Mouse (Mus musculus) liver, embryonic 13.5 days (tissue): ENCODE data around the gene Tbce. TPM values are rescaled to one million over a fixed set of nuclear protein-coding genes. Genes with fewer than 3 reads are reported as not detected.
"Not testable (repeated sequence)": the region's sequence is repeated elsewhere in the genome, so short reads cannot be mapped to it uniquely, and the experiment has no call there.

Experiments
- ATAC-seq: fragments of 200-750 bp; cut with Nextera tagmentation; 2 replicates; pipeline ENCODE4 v1.8.0; 2017; ENCODE audit warnings: low read depth, mild to moderate bottlenecking, moderate number of reproducible peaks, moderate library complexity
- DNase-seq: peaks from one replicate; pipeline ENCODE4 v3.0.0; 2022
- H3K27ac ChIP-seq: fragments of 300-500 bp; sonication (generic); 2 replicates; pipeline ENCODE4 v1.5.1; 2015; ENCODE audit warnings: moderate library complexity, mild to moderate bottlenecking, inconsistent platforms
- H3K27me3 ChIP-seq: fragments of 300-500 bp; sonication (generic); 2 replicates; pipeline ENCODE4 v1.6.1; 2015; ENCODE audit warnings: mild to moderate bottlenecking, inconsistent platforms
- H3K36me3 ChIP-seq: fragments of 300-500 bp; sonication (generic); 2 replicates; pipeline ENCODE4 v1.6.1; 2015; ENCODE audit warnings: mild to moderate bottlenecking, inconsistent platforms
- H3K4me1 ChIP-seq: fragments of 300-500 bp; sonication (generic); replicated peaks from 2 replicates; pipeline ENCODE4 v1.6.1; 2015; ENCODE audit warnings: inconsistent platforms
- H3K4me2 ChIP-seq: fragments of 300-500 bp; sonication (generic); 2 replicates; pipeline ENCODE4 v1.6.1; 2015; ENCODE audit warnings: inconsistent platforms, mild to moderate bottlenecking, moderate library complexity
- H3K4me3 ChIP-seq: fragments of 300-500 bp; sonication (generic); replicated peaks from 2 replicates; pipeline ENCODE4 v1.5.1; 2015; ENCODE audit warnings: mild to moderate bottlenecking, inconsistent platforms
- H3K9ac ChIP-seq: fragments of 300-500 bp; sonication (generic); 2 replicates; pipeline ENCODE4 v1.6.1; 2015; ENCODE audit warnings: mild to moderate bottlenecking, inconsistent platforms
- H3K9me3 ChIP-seq: fragments of 300-500 bp; sonication (generic); replicated peaks from 2 replicates; pipeline ENCODE4 v1.6.1; 2016; ENCODE audit warnings: inconsistent platforms
- WGBS: fragments of 180-500 bp; shearing (Covaris S2); methylation state at CpG from one replicate; pipeline ENCODE4 v1.1.7; 2015; ENCODE audit not compliant: insufficient replicate concordance; 5-methylcytosine and 5-hydroxymethylcytosine counted together
- polyA plus RNA-seq: library from polyadenylated mRNA; unstranded; fragments of >200 nt; fragmentation: Nextera tagmentation; extraction: Ambion mirVana; gene quantifications from 2 replicates; pipeline ENCODE4 v1.2.1, GENCODE M21; 2015

Tbce gene
- polyA plus RNA-seq, 1 experiment from 2014 or later: 31.5 TPM

DNA sequence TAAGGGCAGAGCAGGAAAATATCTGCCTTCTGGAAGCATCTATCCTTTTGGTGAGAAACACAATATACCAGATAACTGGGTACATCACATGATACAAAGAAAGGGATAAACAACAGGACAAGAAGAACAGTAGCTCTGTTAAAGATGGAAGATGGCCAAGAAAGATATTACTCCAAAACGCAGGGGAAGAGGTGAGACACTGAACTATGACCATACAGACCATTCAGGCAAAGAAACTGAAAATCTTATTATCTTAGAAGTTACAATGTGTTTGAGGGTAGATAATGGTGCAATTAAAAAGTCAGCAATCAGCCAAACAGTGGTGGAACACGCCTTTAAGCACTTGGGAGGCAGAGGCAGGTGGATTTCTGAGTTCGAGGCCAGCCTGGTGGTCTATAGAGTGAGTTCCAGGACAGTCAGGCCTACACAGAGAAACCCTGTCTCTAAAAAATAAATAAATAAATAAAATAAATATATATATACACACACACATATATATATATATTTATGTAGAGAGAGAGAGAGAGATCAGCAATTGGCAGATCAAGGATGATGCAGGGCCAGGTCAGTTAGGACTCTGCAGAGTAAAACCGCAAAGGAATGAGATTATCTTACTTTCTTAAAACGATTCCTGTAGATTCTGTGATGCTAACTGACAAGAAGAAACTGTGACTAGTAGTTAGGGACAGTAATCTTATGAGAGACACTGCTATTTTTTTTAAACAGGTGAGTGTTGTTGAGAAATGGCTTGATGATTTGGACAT lies 5.9 kb downstream of the Tbce start:
- DNase-seq: peak; percentile 38

GRCm38 (mm10) chr13:14026154-14026820 lies 13.2 kb downstream of the Tbce start:
- WGBS: 80% methylated on average over 6 of the region's 6 CpGs
- Histone ChIP-seq H3K4me1 (peaks cover 48% of the 10 kb centered on the region), H3K4me2 (no peak overlapping the region), H3K4me3 (no peak overlapping the region), H3K27me3 (no peaks in the 10 kb centered on the region), H3K9ac (no peak overlapping the region), H3K27ac (peak overlapping the region; percentile 25; the same call in 1 of the 2 replicates), H3K36me3 (peaks cover 34% of the 10 kb centered on the region), H3K9me3 (no peaks in the 10 kb centered on the region)
- DNase-seq (no peak), ATAC-seq (0 out of 2 replicates have a peak, but pooled peaks have one; percentile 26)

More for the DNA sequence above, 5.9 kb downstream of the Tbce start:
- peaks cover 89% of the 10 kb centered on the region for H3K4me1 ChIP-seq
- H3K9ac ChIP-seq: peak overlapping the region; percentile 49; the same call in 1 of the 2 replicates
- H3K9me3 ChIP-seq: no peaks in the 10 kb centered on the region
- 17% methylated on average over 5 of the region's 5 CpGs for WGBS
- peak overlapping the region; percentile 94 for H3K27ac ChIP-seq
- H3K27me3 ChIP-seq: no peaks in the 10 kb centered on the region
- no peak overlapping the region for H3K4me3 ChIP-seq
- peak; percentile 78 for ATAC-seq
- peaks cover 16% of the 10 kb centered on the region for H3K36me3 ChIP-seq
- peak overlapping the region; percentile 48 for H3K4me2 ChIP-seq

- WGBS: 84% methylated on average over 6 of the region's 6 CpGs
- Histone ChIP-seq H3K27me3 (no peaks in the 10 kb centered on the region), H3K27ac (no peak overlapping the region), H3K4me2 (no peak overlapping the region), H3K9ac (no peak overlapping the region), H3K4me3 (no peak overlapping the region), H3K36me3 (peaks cover 32% of the 10 kb centered on the region), H3K9me3 (no peaks in the 10 kb centered on the region), H3K4me1 (peaks cover 41% of the 10 kb centered on the region)
- no peak for DNase-seq
- no peak for ATAC-seq
Measured at GRCm38 (mm10) chr13:14025554-14025953, 13.9 kb downstream of the Tbce start.

DNA sequence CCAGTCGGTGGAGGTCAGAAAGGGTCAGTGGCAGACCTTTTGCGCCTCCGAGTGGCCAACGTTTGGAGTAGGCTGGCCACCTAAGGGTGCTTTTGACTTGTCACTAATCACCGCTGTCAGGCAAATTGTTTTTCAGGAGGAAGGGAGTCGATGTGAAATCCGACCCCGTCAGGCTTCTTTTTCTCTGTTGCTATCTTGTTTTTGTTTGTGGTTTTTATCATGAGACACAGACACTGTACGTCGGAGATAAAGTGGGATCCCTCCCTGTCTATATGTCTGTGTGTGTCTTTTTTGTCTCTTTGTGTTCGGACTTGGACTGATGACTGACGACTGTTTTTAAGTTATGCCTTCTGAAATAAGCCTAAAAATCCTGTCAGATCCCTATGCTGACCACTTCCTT lies 18.0 kb downstream of the Tbce start:
- peak overlapping the region; percentile 88; the same call in 1 of the 2 replicates for H3K27ac ChIP-seq
- peak overlapping the region; percentile 48 for H3K4me2 ChIP-seq
- H3K9ac ChIP-seq, H3K27me3 ChIP-seq, H3K9me3 ChIP-seq, DNase-seq: not testable (repeated sequence)
- 17% methylated on average over 11 of the region's 12 CpGs for WGBS
- peak; percentile 73 for ATAC-seq
- 0 out of 2 replicates have a peak overlapping the region, but pooled peaks have one; percentile 10 for H3K4me3 ChIP-seq
- peaks cover 31% of the 10 kb centered on the region for H3K4me1 ChIP-seq
- peaks cover 29% of the 10 kb centered on the region for H3K36me3 ChIP-seq

DNA sequence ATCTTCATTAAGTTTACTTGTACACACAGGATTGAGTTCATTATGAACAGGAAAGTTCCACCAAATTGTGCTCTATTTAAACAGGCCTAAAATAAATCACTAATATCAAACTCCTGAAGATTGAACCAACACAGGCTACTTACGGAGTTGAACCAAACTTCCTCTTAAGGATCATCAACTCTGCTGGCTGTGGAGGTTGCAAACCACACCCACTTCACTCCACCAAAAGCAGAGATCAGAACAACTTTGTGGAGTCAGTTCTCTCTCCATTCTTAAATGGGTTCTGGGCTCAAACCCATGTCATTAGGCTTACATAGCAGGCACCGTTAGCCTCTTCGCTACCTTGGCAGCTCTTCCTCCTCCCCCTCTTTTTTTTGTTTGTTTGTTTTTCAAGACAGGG lies 20.6 kb downstream of the Tbce start:
- WGBS: 63% methylated on average over 3 of the region's 3 CpGs
- Histone ChIP-seq H3K27ac (peak overlapping the region; percentile 69), H3K27me3 (no peaks in the 10 kb centered on the region), H3K4me2 (no peak overlapping the region), H3K36me3 (peaks cover 42% of the 10 kb centered on the region), H3K4me1 (peaks cover 26% of the 10 kb centered on the region), H3K4me3 (no peak overlapping the region), H3K9ac (no peak overlapping the region), H3K9me3 (no peaks in the 10 kb centered on the region)
- ATAC-seq: peak; percentile 35; the same call in 1 of the 2 replicates
- no peak for DNase-seq

DNA sequence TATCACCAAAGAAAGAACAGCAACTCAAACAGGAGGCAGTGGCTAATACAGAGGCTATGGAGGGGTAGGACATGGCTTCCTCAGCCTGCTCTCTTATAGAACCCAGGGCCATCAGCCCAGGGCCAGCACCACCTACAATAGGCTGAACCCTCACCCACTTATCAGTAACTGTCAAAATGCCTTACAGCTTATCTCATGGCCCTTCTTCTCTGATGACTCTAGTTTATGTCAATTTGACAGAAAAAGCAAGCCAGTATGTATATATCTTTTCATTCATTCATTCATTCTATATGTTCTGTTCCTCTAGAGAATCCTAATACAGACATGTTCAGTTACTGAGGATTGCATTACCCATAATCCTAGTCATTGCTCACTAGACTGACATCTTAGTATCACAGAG lies 21.2 kb downstream of the Tbce start:
- H3K9ac ChIP-seq: no peak overlapping the region; the same call in 1 of the 2 replicates
- H3K27me3 ChIP-seq: no peaks in the 10 kb centered on the region
- ATAC-seq (peak; percentile 88), DNase-seq (no peak)
- H3K4me2 ChIP-seq: 0 out of 2 replicates have a peak overlapping the region, but pooled peaks have one; percentile 18
- H3K36me3 ChIP-seq: peaks cover 47% of the 10 kb centered on the region
- H3K27ac ChIP-seq: peak overlapping the region; percentile 69
- no peaks in the 10 kb centered on the region for H3K9me3 ChIP-seq
- no peak overlapping the region for H3K4me3 ChIP-seq
- H3K4me1 ChIP-seq: peaks cover 26% of the 10 kb centered on the region

DNA sequence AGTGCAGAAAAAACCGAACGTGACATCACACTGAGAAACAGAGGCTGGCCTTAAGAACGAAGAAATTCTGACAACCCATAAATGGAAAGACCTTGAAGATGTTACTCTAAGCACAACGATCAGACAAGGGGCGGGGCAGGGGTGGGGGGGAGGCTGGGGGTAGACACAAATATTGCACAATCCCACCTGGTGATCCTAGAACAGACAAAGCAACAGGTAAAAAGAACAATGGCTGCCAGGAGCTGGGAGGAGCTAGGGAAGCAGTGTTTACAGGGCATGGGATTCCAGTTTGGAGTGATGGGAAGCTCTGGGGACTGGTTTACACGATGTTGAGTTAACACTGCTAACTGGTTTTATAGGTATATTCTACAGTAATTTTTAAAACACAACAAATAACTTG lies 23.8 kb downstream of the Tbce start:
- Histone ChIP-seq H3K9ac (no peak overlapping the region), H3K9me3 (no peaks in the 10 kb centered on the region), H3K4me3 (no peak overlapping the region), H3K36me3 (peaks cover 70% of the 10 kb centered on the region), H3K4me2 (no peak overlapping the region), H3K27me3 (no peaks in the 10 kb centered on the region), H3K4me1 (peaks cover 37% of the 10 kb centered on the region), H3K27ac (no peak overlapping the region)
- 79% methylated on average over 6 of the region's 6 CpGs for WGBS
- DNase-seq (no peak), ATAC-seq (no peak)

DNA sequence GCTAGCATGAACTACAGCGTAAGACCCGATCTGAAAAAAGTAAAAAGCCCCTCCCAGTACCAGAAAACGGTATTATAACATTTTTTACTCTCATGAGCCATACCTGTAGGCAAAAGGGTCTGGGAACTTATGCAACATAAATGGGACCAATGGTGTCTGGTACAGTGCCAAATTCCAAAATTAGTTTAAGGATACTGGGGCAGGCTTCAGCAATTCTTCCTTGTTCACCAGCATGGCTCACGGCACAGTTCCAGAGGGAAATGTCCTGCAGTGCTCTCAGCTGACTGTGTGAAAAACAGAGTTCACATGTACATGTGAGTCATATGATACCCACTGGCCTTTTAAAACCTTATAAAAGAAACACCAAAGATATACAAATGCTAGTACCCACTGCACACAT lies 24.9 kb downstream of the Tbce start:
- Histone ChIP-seq H3K4me2 (no peak overlapping the region), H3K4me3 (no peak overlapping the region), H3K27me3 (no peaks in the 10 kb centered on the region), H3K4me1 (peaks cover 34% of the 10 kb centered on the region), H3K27ac (no peak overlapping the region), H3K9ac (no peak overlapping the region), H3K9me3 (no peaks in the 10 kb centered on the region), H3K36me3 (peaks cover 70% of the 10 kb centered on the region)
- no peak for DNase-seq
- ATAC-seq: no peak
- 92% methylated on average over 4 of the region's 4 CpGs for WGBS

DNA sequence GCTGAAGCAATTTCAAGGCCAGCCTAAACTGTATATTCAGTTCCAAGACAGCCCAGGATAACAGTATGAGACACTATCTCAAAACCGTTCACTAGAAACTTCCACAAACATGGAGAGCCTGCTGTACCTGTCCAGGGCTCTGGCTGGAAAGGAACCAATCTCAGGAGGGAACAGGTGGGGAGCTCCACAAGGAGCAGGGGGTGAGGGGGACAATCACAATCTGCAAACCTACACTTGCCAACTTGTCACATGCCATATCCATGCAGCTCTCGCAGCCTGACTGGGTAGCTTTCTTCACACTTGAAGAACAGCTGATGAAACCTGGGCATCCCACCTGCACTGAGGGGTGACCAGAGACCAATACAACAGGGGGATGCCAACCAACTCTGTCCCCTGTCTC lies 25.4 kb downstream of the Tbce start:
- peaks cover 70% of the 10 kb centered on the region for H3K36me3 ChIP-seq
- H3K4me3 ChIP-seq: no peak overlapping the region
- H3K4me1 ChIP-seq: peaks cover 28% of the 10 kb centered on the region
- no peak overlapping the region for H3K27ac ChIP-seq
- H3K4me2 ChIP-seq: no peak overlapping the region
- no peaks in the 10 kb centered on the region for H3K9me3 ChIP-seq
- 94% methylated on average over 2 of the region's 2 CpGs for WGBS
- ATAC-seq (no peak), DNase-seq (no peak)
- H3K27me3 ChIP-seq: no peaks in the 10 kb centered on the region
- no peak overlapping the region for H3K9ac ChIP-seq

DNA sequence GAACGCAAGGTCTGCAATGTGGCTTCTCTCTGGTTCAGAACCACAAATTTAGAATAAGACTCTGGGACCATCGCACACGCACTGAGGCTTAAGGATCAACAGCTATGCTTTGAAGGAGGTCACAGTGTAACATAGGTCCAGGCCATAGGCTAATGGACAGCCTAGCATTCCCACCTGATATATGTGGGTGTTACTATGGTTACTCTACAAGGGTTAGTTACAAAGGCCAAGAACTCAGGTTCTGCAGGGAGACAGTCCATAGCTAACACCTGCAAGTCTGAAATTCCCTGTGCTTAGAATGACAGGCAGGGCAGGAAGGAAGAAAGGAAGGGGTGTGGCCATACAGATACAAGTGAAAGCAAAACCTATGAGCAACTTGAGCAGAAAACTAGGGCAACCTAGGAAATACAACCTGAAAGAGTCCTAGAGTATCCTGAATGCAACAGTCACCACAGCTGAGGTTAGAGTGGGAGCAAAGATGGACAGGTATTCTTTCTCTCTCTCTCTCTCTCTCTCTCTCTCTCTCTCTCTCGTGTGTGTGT lies 27.9 kb downstream of the Tbce start:
- peaks cover 79% of the 10 kb centered on the region for H3K36me3 ChIP-seq
- DNase-seq: no peak
- 78% methylated on average over 4 of the region's 4 CpGs for WGBS
- no peak overlapping the region for H3K4me3 ChIP-seq
- ATAC-seq: no peak
- no peaks in the 10 kb centered on the region for H3K9me3 ChIP-seq
- no peaks in the 10 kb centered on the region for H3K27me3 ChIP-seq
- H3K9ac ChIP-seq: no peak overlapping the region
- peaks cover 11% of the 10 kb centered on the region for H3K4me1 ChIP-seq
- H3K4me2 ChIP-seq: no peak overlapping the region
- H3K27ac ChIP-seq: peak overlapping the region; percentile 9; the same call in 1 of the 2 replicates

GRCm38 (mm10) chr13:14006056-14006455 lies 33.4 kb downstream of the Tbce start:
- Histone ChIP-seq H3K4me1 (peaks cover 6% of the 10 kb centered on the region), H3K27me3 (no peaks in the 10 kb centered on the region), H3K4me2 (no peak overlapping the region), H3K9ac (no peak overlapping the region), H3K4me3 (no peak overlapping the region), H3K27ac (no peak overlapping the region), H3K9me3 (no peaks in the 10 kb centered on the region), H3K36me3 (peaks cover 73% of the 10 kb centered on the region)
- no peak for ATAC-seq
- 58% methylated on average over 2 of the region's 2 CpGs for WGBS
- DNase-seq: no peak
